Mouse (Mus musculus): ENCODE data around the gene Herc2. TPM values are rescaled to one million over a fixed set of nuclear protein-coding genes. Genes with fewer than 3 reads are reported as not detected.
"Not testable (repeated sequence)": the region's sequence is repeated elsewhere in the genome, so short reads cannot be mapped to it uniquely, and the experiment has no call there.

Herc2 gene
- 10 to 100 TPM; 34.0 to 35.6 TPM for total RNA-seq (2021)
- long read RNA-seq, experiment 1, partial matches to known transcripts: 5 of 9 reads
- long read RNA-seq, experiment 1, other reads (novel, unspliced or antisense): 4 of 9 reads
- long read RNA-seq, experiment 2, partial matches to known transcripts: 13 of 15 reads
- long read RNA-seq, experiment 2, other reads (novel, unspliced or antisense): 2 of 15 reads

GRCm38 (mm10) chr7:56049831-56050321 lies at the start of gene Herc2:
TSS of gene Herc2 (plus strand) at chr7:56050196.
- peak; percentile 99 for DNase-seq

GRCm38 (mm10) chr7:56010318-56011017 lies 39.5 kb upstream of the Herc2 start:
- peak; percentile 9 for DNase-seq

DNA sequence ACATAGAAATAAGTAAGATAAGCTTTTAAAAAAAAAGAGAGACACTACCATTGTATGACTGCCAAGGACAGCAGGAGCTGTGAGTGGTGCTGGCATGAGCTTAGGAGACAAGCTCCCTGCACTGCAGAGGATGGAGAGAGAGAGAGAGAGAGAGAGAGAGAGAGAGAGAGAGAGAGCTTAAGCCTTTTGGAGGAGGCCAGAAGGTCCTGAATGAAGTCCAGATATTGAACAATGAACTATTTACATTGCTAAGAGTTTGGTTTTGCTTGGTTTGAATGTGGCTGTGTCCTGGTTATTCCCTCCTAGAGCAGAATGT lies 39.0 kb upstream of the Herc2 start:
- no peak for DNase-seq

- DNase-seq: no peak
Observed at GRCm38 (mm10) chr7:56013261-56014001, 36.6 kb upstream of the Herc2 start.

GRCm38 (mm10) chr7:56014002-56014702 lies 35.8 kb upstream of the Herc2 start:
- DNase-seq: not testable (repeated sequence)

GRCm38 (mm10) chr7:56015172-56015571 lies 34.8 kb upstream of the Herc2 start:
- DNase-seq: no peak

GRCm38 (mm10) chr7:56015837-56016236 lies 34.2 kb upstream of the Herc2 start:
- no peak for DNase-seq

DNA sequence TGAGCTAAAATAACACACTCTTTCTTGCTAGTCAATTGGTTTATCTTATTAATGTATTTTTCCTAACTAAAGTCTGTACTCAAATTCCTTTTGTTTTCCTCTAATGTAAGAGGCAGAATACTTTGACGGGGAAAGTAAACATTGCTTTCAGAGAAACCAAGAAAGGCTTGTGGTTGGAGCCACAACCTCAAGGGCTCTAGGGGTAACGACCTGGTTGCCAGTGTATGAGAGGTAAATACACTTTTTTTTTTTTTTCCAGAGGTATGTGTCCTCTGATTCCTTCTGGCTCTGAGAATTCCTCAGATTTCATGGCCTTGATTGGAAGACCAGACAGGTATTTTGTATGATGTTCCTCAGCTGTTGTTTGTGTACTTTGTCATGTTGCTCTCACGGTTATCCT lies 32.2 kb upstream of the Herc2 start:
- no peak for DNase-seq

- no peak for DNase-seq
Observed at GRCm38 (mm10) chr7:56018446-56018971, 31.5 kb upstream of the Herc2 start.

- DNase-seq: peak; percentile 25
Observed at GRCm38 (mm10) chr7:56018972-56019929, 30.7 kb upstream of the Herc2 start.

DNA sequence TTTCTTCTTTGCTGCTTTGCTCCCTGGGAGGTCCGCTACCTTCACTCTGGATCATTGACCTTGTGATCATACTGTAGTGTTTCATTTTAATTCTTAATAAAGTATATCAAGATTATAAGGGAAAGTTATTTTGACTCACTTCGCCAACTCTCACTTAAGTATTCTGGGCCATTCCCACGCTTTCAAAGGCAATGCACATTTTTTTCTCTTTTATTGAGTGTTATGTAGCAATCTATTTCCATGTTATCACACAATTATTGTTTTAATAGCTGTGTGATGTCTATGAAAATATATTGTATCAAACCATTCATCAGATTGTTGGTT lies 30.1 kb upstream of the Herc2 start, which contains the start of gene Nipa1:
TSS of gene Nipa1 (minus strand) at position 25 of the 324 bp plus-strand sequence.
- DNase-seq: no peak

- DNase-seq: no peak
Observed at GRCm38 (mm10) chr7:56023586-56023985, 26.4 kb upstream of the Herc2 start.

GRCm38 (mm10) chr7:56042353-56042752 lies 7.6 kb upstream of the Herc2 start:
- DNase-seq: peak; percentile 29

GRCm38 (mm10) chr7:56043577-56044266 lies 6.3 kb upstream of the Herc2 start:
- DNase-seq: no peak

DNA sequence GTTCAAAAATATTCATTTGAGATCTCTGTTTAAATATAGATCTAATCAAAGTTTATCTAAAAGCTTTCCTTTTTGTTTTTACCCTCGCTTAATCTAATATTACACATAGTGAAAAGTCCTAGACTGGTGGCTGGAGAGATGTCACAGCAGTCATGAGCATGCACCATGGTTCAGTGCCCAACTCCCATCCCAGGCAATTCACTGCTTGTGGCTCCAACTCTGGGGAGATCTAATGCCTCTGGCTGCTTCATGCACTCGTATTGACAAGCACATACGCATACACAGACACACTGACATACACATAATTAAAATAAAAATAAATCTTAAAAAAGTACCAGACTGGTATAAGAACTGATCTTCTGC lies 5.7 kb upstream of the Herc2 start:
- no peak for DNase-seq

DNA sequence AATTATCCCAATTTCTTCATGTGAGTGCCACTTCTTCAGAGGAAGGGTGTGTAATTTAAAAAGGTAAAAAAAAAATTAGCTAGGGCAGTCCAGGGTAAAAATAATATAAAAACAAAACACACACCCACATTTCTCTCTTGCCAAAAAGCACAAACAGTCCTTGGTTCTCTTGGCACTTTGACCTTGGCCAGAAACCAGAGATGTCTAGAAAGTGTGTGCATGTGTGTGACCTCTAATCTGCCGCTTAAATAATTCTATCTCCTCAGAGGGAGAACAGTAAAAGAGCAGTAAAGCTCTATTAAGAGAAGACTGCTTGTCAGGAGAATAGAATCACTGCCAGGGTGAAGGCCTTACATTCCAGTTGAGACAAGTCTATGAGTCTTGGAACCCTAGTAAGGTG lies 2.8 kb upstream of the Herc2 start:
- no peak for DNase-seq

- DNase-seq: peak; percentile 5
Observed at GRCm38 (mm10) chr7:56050487-56050911, 503 bp downstream of the Herc2 start.

GRCm38 (mm10) chr7:56052996-56053395 lies 3.0 kb downstream of the Herc2 start:
- DNase-seq: no peak

GRCm38 (mm10) chr7:56055338-56055737 lies 5.3 kb downstream of the Herc2 start:
- DNase-seq: no peak

DNA sequence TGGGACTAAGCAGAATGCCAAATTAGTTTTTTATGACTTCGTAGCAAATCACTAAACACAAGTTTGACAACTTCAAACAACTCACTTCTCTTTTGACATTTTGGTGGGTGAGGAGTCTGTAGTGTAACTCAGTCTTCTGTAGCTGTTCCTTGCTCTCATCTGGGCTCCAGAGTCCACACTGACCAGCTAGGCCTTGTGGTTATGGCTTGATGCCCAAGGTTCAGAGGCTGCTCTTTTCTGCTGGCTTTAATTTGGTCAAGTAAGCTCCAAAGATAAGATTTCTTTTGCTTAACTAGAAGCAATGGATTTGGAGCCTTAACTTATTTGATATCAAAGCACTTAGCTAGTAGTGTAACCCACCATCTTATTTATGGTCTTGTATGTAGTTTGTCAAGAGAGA lies 14.9 kb downstream of the Herc2 start:
- no peak for DNase-seq

DNA sequence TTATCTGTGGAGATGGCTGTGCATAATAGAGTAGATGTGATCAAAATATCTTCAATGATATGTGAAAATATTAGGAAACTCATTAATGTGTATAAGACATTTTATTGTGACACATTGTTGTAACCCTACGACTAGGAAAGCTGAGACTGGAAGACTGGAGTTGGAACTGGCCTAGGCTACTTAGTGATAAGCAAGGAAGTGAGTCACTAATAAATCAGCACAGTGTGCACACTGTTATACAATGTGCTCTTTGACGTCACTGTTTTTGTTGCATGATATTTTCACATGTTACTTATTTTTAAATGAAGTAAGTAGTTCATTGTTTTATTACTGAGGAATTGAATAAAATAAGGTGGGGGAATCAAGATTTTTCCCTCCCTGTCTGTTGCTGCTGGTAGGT lies 16.1 kb downstream of the Herc2 start:
- no peak for DNase-seq
